Mouse (Mus musculus) cerebellum, adult 11 months (tissue): ENCODE data around the gene Tas2r140.

Experiments used
- DNase-seq: peaks from one replicate; pipeline ENCODE4 v3.0.0; 2022

Gene Tas2r140

GRCm38 (mm10) chr6:133055716-133056115 is at the start of gene Tas2r140:
Gene Tas2r140 (minus strand): TSS chr6:133055816.
- no peak for DNase-seq

DNA sequence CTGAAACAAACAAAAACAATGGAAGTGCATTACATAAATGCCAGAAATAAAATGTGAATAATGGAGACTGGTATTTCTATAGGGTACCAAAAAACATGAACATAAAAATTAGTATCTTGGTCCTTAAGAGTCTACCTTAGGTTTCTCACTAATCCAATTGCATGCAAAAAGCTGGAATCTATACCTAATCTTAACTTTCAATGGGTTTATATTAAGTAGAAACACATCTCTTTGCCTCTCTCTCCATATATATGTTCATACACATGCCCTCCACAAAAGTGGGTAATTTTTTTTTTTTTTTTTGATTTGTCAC is 48.9 kb upstream of the Tas2r140 start, which contains the start of gene Smim10l1:
Gene Smim10l1, plus strand, starts transcription at position 301 of the 313 bp plus-strand sequence.
- no peak for DNase-seq

DNA sequence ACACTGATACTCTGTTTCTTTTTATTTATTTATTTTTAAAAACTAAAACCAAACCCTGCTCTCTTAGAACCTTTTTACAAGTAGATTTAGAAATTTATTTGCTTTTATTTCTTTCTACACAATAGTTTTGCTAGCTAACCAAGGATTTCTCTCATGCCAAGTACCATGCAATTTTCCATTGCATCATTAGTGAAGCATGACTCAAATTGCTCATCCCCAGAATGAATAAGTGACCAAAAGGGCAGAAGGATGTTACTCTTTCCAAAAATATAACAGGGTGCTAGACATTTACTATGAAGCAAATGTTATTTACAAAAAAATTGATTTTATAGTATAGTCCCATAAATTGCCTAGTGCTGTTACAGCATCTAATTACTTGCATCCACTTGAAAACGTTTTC is 46.8 kb upstream of the Tas2r140 start:
- no peak for DNase-seq

DNA sequence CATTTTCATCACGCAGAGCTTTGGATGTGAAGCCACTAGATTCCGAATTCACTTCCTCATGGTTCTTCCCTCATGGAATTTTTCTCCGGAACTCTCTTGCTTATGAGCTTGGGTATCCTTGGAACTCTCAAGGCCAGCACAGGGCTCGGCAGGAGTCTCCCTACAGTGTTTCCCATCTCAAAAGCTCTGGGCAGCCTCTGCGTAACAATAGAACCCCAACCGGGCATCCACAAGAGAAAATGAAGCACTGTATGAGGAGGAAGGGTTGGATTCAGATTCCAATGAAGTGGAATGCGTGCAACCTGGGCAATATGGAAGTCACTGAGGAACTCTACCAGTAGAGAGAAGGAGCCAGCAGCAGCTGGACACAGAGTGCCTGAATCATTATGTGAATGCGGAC is 36.6 kb upstream of the Tas2r140 start:
- DNase-seq = no peak

GRCm38 (mm10) chr6:133037001-133037400 is 18.6 kb downstream of the Tas2r140 start, which contains the start of gene Tas2r103:
Gene Tas2r103 (minus strand): TSS chr6:133037101.
- DNase-seq = no peak
